Mouse (Mus musculus): ENCODE results near the gene Tex10. TPM values are rescaled to one million over a fixed set of nuclear protein-coding genes. Genes with fewer than 3 reads are reported as not detected.
A peak's percentile ranks its signal among the peaks of the same experiment; 100 is the strongest.
"Not testable (repeated sequence)": the region's sequence is repeated elsewhere in the genome, so short reads cannot be mapped to it uniquely, and the experiment has no call there.

The Tex10 gene
- polyA plus RNA-seq, 1 experiment from 2014 or later, result 70.4 TPM

- Histone ChIP-seq H3K4me2 (ENCODE audit: low read length) (no peak overlapping the region), H3K4me3 (ENCODE audit: low read depth, low read length) (no peak overlapping the region), H3K9ac (ENCODE audit: low read length) (no peak overlapping the region), H3K27ac (ENCODE audit: low read depth) (no peak overlapping the region), H3K4me1 (replicated peaks; ENCODE audit: control insufficient read depth, insufficient read depth, low read length) (no peaks in the 10 kb centered on the region), H3K27me3 (replicated peaks; ENCODE audit: control insufficient read depth, insufficient read depth, low read length) (no peaks in the 10 kb centered on the region), H3K9me3 (ENCODE audit: control insufficient read depth, low read length) (no peaks in the 10 kb centered on the region), H3K36me3 (ENCODE audit: control insufficient read depth, insufficient read depth, low read length) (no peaks in the 10 kb centered on the region)
- whole genome bisulfite sequencing, result 81% methylated on average over 10 of the region's 10 CpGs
- ATAC-seq (replicated peaks; ENCODE audit: low FRiP score, low TSS enrichment, low read depth) (no peak), DNase-seq (ENCODE audit: low spot score) (no peak)
Observed at GRCm38 (mm10) chr4:48415838-48416335, 57.4 kb downstream of the Tex10 start.

- H3K27me3 ChIP-seq (replicated peaks; ENCODE audit: control insufficient read depth, insufficient read depth, low read length), result no peaks in the 10 kb centered on the region
- no peak overlapping the region for H3K4me3 ChIP-seq (ENCODE audit: low read depth, low read length)
- H3K4me2 ChIP-seq (ENCODE audit: low read length), result no peak overlapping the region
- no peak for ATAC-seq (replicated peaks; ENCODE audit: low FRiP score, low TSS enrichment, low read depth)
- no peaks in the 10 kb centered on the region for H3K9me3 ChIP-seq (ENCODE audit: control insufficient read depth, low read length)
- no peak overlapping the region for H3K27ac ChIP-seq (ENCODE audit: low read depth)
- H3K4me1 ChIP-seq (replicated peaks; ENCODE audit: control insufficient read depth, insufficient read depth, low read length), result no peaks in the 10 kb centered on the region
- no peak overlapping the region for H3K9ac ChIP-seq (ENCODE audit: low read length)
- WGBS, result 88% methylated on average over 8 of the region's 8 CpGs
- H3K36me3 ChIP-seq (ENCODE audit: control insufficient read depth, insufficient read depth, low read length), result no peaks in the 10 kb centered on the region
- no peak for DNase-seq (ENCODE audit: low spot score)
Observed at GRCm38 (mm10) chr4:48413473-48413872, 59.8 kb downstream of the Tex10 start.

- no peaks in the 10 kb centered on the region for H3K27me3 ChIP-seq (replicated peaks; ENCODE audit: control insufficient read depth, insufficient read depth, low read length)
- DNase-seq (ENCODE audit: low spot score) (peak; percentile 80), ATAC-seq (replicated peaks; ENCODE audit: low FRiP score, low TSS enrichment, low read depth) (peak; percentile 43; the same call in 1 of the 2 replicates)
- WGBS, result 38% methylated on average over 18 of the region's 18 CpGs
- no peak overlapping the region for H3K4me3 ChIP-seq (ENCODE audit: low read depth, low read length)
- H3K4me1 ChIP-seq (replicated peaks; ENCODE audit: control insufficient read depth, insufficient read depth, low read length), result no peaks in the 10 kb centered on the region
- H3K9me3 ChIP-seq (ENCODE audit: control insufficient read depth, low read length), result no peaks in the 10 kb centered on the region
- H3K36me3 ChIP-seq (ENCODE audit: control insufficient read depth, insufficient read depth, low read length), result no peaks in the 10 kb centered on the region
- H3K9ac ChIP-seq (ENCODE audit: low read length), result no peak overlapping the region
- no peak overlapping the region for H3K27ac ChIP-seq (ENCODE audit: low read depth)
- H3K4me2 ChIP-seq (ENCODE audit: low read length), result peak overlapping the region; percentile 28
Observed at GRCm38 (mm10) chr4:48407350-48408039, 65.8 kb downstream of the Tex10 start.

GRCm38 (mm10) chr4:48405724-48406491 is 67.4 kb downstream of the Tex10 start:
- not testable (repeated sequence) for H3K4me3 ChIP-seq (ENCODE audit: low read depth, low read length); ATAC-seq (replicated peaks; ENCODE audit: low FRiP score, low TSS enrichment, low read depth); H3K36me3 ChIP-seq (ENCODE audit: control insufficient read depth, insufficient read depth, low read length); H3K9me3 ChIP-seq (ENCODE audit: control insufficient read depth, low read length); H3K9ac ChIP-seq (ENCODE audit: low read length); H3K27me3 ChIP-seq (replicated peaks; ENCODE audit: control insufficient read depth, insufficient read depth, low read length); H3K4me2 ChIP-seq (ENCODE audit: low read length); DNase-seq (ENCODE audit: low spot score); H3K27ac ChIP-seq (ENCODE audit: low read depth); H3K4me1 ChIP-seq (replicated peaks; ENCODE audit: control insufficient read depth, insufficient read depth, low read length)
- 90% methylated on average over 8 of the region's 10 CpGs for WGBS

- H3K4me2 ChIP-seq (ENCODE audit: low read length), result no peak overlapping the region
- no peak for DNase-seq (ENCODE audit: low spot score)
- no peak overlapping the region for H3K9ac ChIP-seq (ENCODE audit: low read length)
- H3K9me3 ChIP-seq (ENCODE audit: control insufficient read depth, low read length), result no peaks in the 10 kb centered on the region
- H3K27me3 ChIP-seq (replicated peaks; ENCODE audit: control insufficient read depth, insufficient read depth, low read length), result no peaks in the 10 kb centered on the region
- H3K27ac ChIP-seq (ENCODE audit: low read depth), result no peak overlapping the region
- no peaks in the 10 kb centered on the region for H3K4me1 ChIP-seq (replicated peaks; ENCODE audit: control insufficient read depth, insufficient read depth, low read length)
- no peak for ATAC-seq (replicated peaks; ENCODE audit: low FRiP score, low TSS enrichment, low read depth)
- WGBS, result 79% methylated on average over 16 of the region's 16 CpGs
- H3K4me3 ChIP-seq (ENCODE audit: low read depth, low read length), result no peak overlapping the region
- peaks cover 4% of the 10 kb centered on the region; the same call in 1 of the 2 replicates for H3K36me3 ChIP-seq (ENCODE audit: control insufficient read depth, insufficient read depth, low read length)
Observed at GRCm38 (mm10) chr4:48403066-48403640, 70.1 kb downstream of the Tex10 start.

- DNase-seq (ENCODE audit: low spot score) (no peak), ATAC-seq (replicated peaks; ENCODE audit: low FRiP score, low TSS enrichment, low read depth) (no peak)
- Histone ChIP-seq H3K27ac (ENCODE audit: low read depth) (no peak overlapping the region), H3K9ac (ENCODE audit: low read length) (no peak overlapping the region), H3K4me2 (ENCODE audit: low read length) (no peak overlapping the region), H3K27me3 (replicated peaks; ENCODE audit: control insufficient read depth, insufficient read depth, low read length) (no peaks in the 10 kb centered on the region), H3K4me3 (ENCODE audit: low read depth, low read length) (no peak overlapping the region), H3K4me1 (replicated peaks; ENCODE audit: control insufficient read depth, insufficient read depth, low read length) (no peaks in the 10 kb centered on the region), H3K36me3 (ENCODE audit: control insufficient read depth, insufficient read depth, low read length) (peaks cover 18% of the 10 kb centered on the region; the same call in 1 of the 2 replicates), H3K9me3 (ENCODE audit: control insufficient read depth, low read length) (no peaks in the 10 kb centered on the region)
- WGBS, result 97% methylated on average over 3 of the region's 3 CpGs
Observed at GRCm38 (mm10) chr4:48396949-48397348, 76.3 kb downstream of the Tex10 start.

- Histone ChIP-seq H3K4me3 (ENCODE audit: low read depth, low read length) (no peak overlapping the region), H3K4me2 (ENCODE audit: low read length) (no peak overlapping the region), H3K36me3 (ENCODE audit: control insufficient read depth, insufficient read depth, low read length) (no peaks in the 10 kb centered on the region), H3K27me3 (replicated peaks; ENCODE audit: control insufficient read depth, insufficient read depth, low read length) (no peaks in the 10 kb centered on the region), H3K9ac (ENCODE audit: low read length) (no peak overlapping the region), H3K4me1 (replicated peaks; ENCODE audit: control insufficient read depth, insufficient read depth, low read length) (no peaks in the 10 kb centered on the region), H3K9me3 (ENCODE audit: control insufficient read depth, low read length) (no peaks in the 10 kb centered on the region), H3K27ac (ENCODE audit: low read depth) (no peak overlapping the region)
- WGBS, result 78% methylated on average over 5 of the region's 5 CpGs
- ATAC-seq (replicated peaks; ENCODE audit: low FRiP score, low TSS enrichment, low read depth) (no peak), DNase-seq (ENCODE audit: low spot score) (no peak)
Observed at GRCm38 (mm10) chr4:48382506-48382905, 90.8 kb downstream of the Tex10 start.

GRCm38 (mm10) chr4:48380940-48381339 is 92.3 kb downstream of the Tex10 start:
- Histone ChIP-seq H3K9me3 (ENCODE audit: control insufficient read depth, low read length) (no peaks in the 10 kb centered on the region), H3K4me3 (ENCODE audit: low read depth, low read length) (no peak overlapping the region), H3K27ac (ENCODE audit: low read depth) (no peak overlapping the region), H3K9ac (ENCODE audit: low read length) (no peak overlapping the region), H3K4me2 (ENCODE audit: low read length) (no peak overlapping the region), H3K4me1 (replicated peaks; ENCODE audit: control insufficient read depth, insufficient read depth, low read length) (no peaks in the 10 kb centered on the region), H3K27me3 (replicated peaks; ENCODE audit: control insufficient read depth, insufficient read depth, low read length) (no peaks in the 10 kb centered on the region), H3K36me3 (ENCODE audit: control insufficient read depth, insufficient read depth, low read length) (no peaks in the 10 kb centered on the region)
- no peak for ATAC-seq (replicated peaks; ENCODE audit: low FRiP score, low TSS enrichment, low read depth)
- 2% methylated on average over 2 of the region's 2 CpGs for WGBS
- peak; percentile 78 for DNase-seq (ENCODE audit: low spot score)

All from intestine, embryonic 14.5 days (tissue).